Mouse (Mus musculus): Measurements from ENCODE around the gene Phb2. TPM values are rescaled to one million over a fixed set of nuclear protein-coding genes. Genes with fewer than 3 reads are reported as not detected.
A peak's percentile ranks its signal among the peaks of the same experiment; 100 is the strongest.

The Phb2 gene
- total RNA-seq, 2 experiments from 2014 or later: 159 to 164 TPM

DNA sequence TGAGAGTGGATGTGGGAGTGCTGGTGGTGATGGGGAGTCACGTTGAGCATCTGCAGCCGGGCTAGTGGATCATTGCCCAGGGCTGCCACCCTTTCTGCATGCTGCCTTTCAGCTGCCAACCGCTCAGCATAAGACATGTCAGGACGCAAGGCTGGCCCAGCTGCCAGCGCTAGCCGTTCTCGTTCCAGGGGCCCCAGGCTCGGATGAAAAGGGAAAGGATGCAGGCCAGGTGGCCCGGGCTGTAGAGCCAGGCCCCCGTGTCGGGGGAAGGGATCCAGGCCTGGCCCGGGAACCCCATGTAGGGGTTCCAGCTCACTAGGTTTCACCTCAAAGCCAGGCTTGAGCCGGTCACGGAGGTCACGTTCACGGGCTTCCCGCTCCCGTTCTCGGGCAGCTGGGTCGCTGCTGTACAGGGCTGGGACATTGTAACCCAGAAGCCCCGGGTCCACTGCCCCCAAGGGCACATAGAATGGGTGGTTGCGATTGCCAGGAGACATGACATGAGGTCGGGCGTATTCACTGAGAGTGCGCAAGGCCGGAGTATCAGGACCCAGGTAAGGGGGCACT lies 32.7 kb downstream of the Phb2 start:
- no peak for DNase-seq (ENCODE audit: low spot score in 2 of 2)

DNA sequence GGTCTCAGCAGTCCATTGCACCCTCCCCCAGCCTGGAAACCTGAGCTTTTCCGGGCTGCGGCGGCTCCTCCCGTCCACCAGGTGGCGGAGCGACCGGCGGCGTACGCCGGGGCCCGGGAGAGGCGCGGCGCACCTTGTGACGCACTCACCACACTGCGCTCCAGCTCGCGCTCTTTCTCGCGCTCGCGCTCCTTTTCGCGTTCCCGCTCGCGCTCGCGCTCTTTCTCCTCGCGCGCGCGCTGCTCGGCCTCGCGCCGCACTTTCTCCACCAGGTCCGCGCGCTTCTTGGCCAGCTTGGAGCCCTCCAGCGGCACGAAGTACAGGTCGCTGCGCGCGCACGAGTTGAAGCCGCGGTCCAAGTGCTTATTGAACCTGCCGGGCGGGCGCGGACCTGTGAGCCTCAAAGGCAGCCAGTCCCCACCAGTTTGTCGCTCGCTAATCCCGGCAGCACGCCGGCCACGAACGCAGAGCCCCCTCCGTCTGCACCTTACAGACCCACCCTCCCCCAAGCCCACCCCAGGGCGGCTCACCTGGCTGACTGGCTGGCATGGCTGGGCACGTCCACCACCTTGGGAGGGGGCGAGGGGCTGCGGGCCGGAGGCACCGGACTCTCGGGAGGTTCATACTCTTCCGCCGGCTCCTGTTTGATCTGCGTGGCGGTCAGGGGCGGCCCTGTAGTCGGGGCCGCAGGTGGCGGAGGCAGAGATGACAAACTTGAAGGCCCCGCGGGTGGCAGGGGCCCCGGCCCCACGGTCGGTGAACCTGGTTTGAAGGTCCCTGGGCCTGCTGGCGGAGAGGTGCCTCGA lies 33.6 kb downstream of the Phb2 start:
- peak; percentile 94 to 96 for DNase-seq (ENCODE audit: low spot score in 2 of 2)

DNA sequence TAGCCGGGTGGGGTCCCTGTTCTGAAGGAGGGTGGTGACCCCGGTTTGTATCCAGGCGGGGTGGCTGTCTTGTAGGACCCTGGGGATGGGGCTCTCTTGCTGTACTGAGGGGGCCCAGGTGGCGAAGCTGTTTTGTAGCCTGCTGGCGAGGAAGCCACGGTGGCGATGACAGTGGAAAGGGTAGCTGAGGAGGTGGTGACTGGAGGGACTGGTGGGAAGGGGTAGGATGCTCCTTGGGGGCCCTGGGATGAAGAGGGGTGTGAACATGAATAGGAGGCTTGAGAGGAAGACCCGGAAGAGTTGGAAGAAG lies 34.1 kb downstream of the Phb2 start:
- no peak for DNase-seq (ENCODE audit: low spot score in 2 of 2)

DNA sequence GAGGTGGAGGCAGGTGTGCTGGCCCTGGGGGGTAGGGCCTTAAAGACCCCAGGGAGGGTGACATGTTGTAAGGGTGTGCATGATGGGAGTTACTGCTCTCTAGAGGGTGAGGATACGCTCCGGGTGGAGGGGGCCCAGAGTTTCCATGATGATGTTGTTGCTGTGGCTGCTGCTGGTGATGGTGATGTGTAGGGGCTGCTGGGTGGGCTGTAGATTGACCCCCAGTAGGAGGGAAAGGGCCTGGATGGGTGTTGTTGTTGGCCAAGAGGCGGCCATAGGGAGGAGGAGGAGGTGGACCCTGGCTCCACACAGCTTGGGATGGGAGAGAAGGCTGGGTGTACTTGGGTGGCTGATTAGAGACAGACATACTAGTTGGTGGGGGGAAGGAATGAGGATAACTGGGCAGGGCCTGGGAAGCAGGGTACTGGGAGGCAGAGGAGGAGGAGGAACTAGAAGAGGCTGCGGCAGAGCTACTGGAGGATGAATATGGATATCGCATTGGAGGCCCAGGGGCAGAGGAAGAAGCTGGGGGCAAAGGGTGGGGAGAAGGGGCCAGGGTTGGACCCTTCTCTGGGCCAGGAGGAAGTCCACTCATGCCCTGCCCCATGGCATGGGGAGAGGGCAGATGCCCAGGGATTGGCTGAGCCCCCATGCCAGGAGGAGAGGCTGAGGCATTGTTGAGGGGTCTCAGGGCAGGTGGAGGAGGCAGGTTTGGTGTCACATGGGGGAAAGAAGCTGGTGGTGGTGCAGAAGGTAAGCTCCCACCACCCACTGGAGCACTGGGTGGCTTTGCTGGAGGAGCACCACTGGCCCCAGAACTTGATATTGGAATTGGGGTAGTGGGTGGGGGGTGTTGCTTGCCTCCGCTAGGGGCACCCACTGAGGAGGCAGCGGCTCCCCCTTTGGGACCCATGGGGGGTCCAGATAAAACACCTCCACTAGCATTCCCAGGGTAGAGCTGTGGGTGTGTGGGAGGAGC lies 34.8 kb downstream of the Phb2 start:
- peak in 1 of 2 experiments; percentile 32 for DNase-seq (ENCODE audit: low spot score in 2 of 2)

DNA sequence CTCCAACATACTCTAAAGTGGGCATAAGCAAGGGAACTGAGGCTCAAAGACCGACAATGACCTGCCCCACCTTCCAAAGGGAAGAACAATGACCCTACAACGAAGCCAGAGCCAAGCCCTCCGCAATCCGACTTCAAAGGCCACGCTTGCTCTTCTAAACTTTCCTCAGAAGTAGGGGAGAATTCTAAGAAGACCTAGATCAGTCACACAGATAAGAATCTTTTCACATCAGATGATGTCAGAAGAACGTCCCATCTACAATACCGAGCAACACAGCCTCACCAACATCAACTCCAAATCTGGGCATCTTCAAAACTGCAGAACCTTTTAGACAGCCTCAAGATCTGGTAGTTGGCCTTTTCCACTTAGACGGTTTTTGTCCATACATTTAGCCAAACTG lies 38.3 kb downstream of the Phb2 start:
- DNase-seq (ENCODE audit: low spot score in 2 of 2): no peak

DNA sequence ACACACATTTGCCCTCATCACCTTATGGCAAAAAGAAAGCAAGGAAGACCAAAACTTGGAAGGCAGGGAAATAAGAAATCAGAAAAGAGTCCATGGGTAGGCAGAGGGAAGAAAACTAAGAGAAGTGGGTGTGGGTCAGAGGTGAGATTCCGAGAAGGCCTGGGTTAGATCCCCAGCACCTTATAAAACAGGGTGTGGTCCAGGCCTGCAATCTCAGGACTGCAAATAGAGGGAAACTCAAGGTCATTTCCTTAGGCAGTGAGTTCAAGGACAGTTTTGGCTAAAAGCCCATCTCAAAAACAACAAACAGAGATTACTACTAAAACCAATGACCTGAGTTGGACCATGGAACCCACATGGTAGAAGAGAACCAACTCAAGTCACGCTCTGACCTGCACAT lies 41.7 kb downstream of the Phb2 start:
- DNase-seq (ENCODE audit: low spot score in 2 of 2): no peak

DNA sequence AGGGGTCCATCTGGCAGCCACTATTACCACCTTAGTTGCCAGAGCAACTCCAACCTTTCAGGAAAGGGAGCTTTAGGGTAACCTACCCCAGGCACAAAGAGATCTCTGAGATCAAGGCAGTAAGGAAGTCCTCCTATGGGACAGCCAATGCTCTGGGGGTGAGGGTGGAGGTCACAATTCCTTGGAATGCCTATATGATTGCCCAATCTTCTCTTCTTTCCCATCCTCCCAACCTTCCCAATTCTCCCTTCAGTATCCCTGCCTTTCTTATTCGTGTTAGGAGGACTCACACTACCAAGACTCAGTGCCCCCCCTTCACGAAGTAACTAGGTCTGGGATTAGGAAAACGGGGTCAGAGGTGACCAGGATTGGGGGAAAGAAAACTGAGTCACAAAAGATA lies 43.2 kb downstream of the Phb2 start:
- DNase-seq (ENCODE audit: low spot score in 2 of 2): no peak

DNA sequence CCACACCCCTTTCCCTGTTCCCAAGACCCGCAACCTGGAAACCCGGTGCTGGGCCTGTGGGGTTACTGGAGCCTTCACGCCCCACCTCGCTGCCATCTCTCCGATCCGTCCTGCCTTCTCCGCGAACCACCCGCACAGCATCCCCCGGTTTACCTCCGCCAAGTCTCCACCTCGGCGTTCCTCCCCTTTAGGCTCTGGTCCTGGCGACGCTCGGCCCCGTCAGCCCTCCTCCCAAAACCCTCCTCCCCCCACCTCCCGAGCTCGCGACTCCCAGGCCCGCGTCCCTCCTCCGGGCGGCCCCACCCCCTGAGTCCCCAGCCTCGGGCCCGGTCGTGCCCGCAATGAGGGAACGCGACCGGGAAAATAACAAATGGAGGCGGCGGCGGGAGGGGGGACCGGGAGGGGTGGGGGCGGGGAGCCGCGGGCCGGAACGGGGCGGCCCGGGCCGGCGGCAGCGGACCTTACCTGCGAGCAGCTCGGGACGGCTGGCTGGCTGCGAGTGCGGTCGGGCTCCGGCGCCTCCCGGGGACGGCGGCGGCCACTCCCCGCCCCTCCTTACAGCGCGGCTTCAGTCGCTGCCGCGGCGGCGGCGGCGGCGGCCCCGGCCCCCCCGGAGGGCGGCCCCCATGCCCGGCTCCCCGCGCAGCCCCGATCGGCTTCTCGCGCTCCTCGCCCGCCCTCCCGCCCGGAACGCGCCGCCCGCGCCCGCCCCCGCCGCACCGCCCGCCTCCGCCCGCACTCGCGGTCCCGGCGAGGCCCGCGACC lies 43.9 kb downstream of the Phb2 start, which contains the start of the genes Gm45234 and Atn1:
TSS of gene Gm45234 (minus strand) at position 191 of the 765 bp plus-strand sequence.
TSS of gene Atn1 (minus strand) at position 694 of the 765 bp plus-strand sequence.
- DNase-seq (ENCODE audit: low spot score in 2 of 2): peak; percentile 57 to 72

DNA sequence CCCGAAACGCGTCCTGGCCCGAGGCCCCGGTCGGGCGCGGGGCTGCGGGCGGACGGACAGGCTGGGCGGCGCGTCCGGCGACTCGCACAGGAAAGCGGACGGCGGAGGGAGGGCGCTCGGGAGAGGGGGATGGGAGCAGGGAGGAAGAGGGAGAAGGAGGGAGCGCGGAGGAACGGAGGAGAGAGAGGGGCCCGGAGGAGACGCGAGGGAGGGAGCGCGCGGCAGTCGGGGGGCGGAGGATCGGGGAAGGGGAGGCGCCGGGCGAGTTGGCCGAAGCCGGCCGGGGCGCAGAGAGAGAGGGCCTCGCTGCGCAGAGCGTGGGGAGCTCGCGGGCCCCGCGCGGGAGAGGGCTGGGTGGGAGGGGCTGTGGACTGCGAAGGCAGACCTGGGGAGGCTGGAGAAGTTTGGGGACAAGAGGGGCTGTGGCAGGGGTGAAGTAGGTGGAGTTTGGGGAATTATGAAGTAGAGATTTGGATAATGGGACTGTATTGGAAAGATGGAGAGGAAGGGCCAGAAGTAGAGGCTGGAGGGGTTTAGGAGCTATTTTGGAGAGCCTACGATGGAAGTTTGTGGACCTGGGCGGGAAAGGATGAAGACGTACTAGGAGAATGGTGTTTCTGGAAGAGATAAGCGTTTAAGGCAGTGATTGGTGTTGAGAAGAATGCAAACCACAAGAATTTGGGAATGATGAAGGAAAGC lies 44.7 kb downstream of the Phb2 start:
- DNase-seq (ENCODE audit: low spot score in 2 of 2): peak; percentile 82 to 87

DNA sequence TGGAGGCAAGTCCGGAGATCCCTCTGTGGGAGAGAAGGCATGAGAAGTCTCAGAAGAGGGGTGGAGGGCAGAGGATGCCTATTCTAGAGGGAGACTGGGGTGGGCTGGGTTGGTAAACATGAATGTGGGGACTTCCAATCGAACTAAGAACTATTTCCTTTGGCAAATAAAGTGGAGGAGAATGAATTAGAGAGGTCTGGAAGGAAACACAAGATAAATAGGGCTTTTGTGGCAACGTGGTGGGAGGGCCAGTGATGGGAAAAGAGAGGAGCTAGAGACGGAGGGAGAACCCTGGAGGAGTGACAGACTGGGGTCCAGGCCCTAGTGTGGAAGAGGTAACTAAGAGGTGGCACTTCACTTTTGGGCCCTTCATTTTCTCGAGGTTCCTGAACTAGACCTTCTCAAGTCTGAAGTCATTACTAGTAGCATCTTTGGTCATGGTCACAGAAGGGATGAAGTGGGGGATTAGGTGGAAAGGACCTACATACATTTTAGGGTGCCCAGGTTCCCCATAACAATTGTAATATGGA lies 45.3 kb downstream of the Phb2 start:
- DNase-seq (ENCODE audit: low spot score in 2 of 2): no peak

DNA sequence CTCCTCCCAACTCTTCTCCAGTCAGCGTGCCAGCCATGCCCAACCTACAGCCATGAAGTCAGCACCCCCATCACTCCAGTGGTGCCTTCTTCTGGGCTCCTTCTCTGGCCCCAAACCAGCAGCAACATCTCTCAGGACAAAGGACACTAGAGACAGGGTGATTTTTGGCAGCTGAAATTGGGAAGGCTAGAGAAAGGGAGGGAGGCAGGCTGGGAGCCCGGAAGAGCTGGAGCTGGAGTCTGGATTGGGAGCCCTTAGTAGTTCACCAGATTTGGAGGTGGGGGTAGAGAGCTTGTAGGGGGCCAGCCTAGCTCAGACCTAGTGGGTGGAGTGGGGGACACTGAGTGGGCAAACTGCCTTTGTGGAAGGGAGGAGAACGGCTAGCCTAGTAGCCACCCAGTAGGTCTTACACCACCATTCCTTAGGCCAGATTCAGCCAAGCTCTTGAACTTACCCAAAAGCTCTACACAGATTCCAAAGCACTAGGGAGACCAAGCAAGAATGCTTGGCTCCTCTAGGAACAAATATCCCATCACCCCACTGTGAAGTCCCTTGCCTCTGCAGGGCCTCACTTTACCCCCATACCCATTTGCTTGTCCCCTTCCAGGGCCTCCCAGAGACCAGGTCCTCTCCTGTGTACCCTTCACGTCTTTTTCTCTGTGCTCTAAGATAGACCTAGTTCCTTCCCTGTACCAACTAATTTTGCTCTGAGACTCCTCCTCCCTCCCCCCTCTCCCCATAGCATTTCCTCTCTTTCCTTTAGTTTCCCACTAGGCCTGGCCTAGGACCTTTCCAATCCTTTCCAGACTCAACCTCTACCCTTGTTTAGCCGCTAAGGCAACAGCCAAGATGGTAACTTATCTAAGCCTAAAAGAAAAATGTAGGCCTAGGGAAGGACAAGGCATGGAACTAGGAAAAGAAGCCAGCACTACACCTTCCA lies 46.0 kb downstream of the Phb2 start:
- peak; percentile 64 to 76 for DNase-seq (ENCODE audit: low spot score in 2 of 2)

DNA sequence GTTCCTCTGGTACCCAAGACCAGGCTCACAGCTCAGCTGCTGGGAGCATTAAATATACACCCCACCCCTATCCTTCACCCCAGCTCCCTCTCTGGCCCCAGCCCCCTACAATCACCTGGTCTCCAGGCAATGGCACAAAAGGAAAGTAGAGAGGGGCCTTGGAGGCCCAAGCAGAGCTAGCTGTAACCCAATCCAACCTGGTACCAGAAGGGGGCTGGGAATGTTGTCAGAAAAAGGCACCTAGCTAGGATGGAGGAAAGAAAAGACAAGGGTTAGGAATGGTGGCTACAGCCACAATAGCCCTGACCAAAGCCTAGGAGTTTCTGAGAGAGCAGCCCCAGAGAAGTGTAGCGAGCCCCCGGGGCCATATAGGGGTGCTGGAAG lies 46.7 kb downstream of the Phb2 start:
- DNase-seq (ENCODE audit: low spot score in 2 of 2): no peak

DNA sequence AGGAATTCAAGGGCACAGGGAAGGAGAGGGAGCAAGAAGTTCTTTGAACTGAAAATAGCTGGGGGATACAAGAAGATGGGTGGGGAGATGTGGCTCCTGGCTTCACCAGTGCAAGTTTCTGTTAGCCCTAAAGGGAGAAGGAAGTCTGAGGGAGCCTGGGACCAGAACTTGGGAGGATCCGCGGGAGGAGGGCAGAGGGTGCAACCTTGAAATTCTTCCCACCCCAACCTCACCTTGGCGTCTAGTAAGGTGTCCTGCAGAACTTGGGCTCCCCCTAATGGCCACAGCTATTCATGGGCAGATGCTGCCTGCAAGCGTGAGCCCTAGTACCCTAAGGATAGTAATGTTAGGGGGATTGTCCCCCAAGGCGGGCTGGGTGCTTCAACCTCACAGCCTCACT lies 47.1 kb downstream of the Phb2 start:
- peak; percentile 83 to 85 for DNase-seq (ENCODE audit: low spot score in 2 of 2)

DNA sequence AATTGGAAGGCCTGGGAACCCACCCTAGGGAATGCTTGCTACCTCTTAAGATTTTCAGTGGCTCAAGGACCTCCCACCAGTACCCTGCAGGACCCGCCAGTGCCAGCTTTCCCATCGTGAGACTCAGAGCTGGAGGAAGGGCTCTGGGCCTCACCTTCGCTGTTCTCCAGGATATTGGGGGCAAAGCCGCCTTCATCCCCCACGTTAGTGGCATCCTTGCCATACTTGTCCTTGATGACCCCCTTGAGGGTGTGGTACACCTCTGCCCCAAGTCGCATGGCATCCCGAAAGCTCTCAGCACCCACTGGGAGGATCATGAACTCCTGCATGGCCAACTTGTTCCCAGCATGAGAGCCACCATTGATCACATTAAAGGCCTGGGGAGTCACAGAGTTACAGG lies 53.8 kb downstream of the Phb2 start:
- no peak for DNase-seq (ENCODE audit: low spot score in 2 of 2)

Small RNAs within 50 kb of the gene (microRNA-seq; reads per million reads assigned to microRNA genes)
- gene Mir141 (0.67 to 1.8 reads per million in 2 experiments), gene Mir200c (17.1 to 29.5 reads per million in 2 experiments)

Other genes starting within 250 kb of the Phb2 start
- 100 to 1,000 TPM; 272 to 280 TPM for gene Clstn3, start 247.5 kb upstream of the Phb2 start, total RNA-seq (2021)
- gene C1rl, start 219.2 kb upstream of the Phb2 start, total RNA-seq (2021): under 1 TPM; 0.25 to 0.34 TPM
- under 1 TPM; 0.30 to 0.47 TPM for gene C1ra, start 199.9 kb upstream of the Phb2 start, total RNA-seq (2021)
- gene C1s1, start 170.0 kb upstream of the Phb2 start, total RNA-seq (2021): 1 to 10 TPM; 1.2 to 1.3 TPM
- under 1 TPM in 1 of 2 experiments, not detected in 1; 0.16 TPM for gene C1rb, start 142.0 kb upstream of the Phb2 start, total RNA-seq (2021)
- under 1 TPM; 0.57 to 0.62 TPM for gene C1s2, start 76.3 kb upstream of the Phb2 start, total RNA-seq (2021)
- gene Lpcat3, start 49.3 kb upstream of the Phb2 start, total RNA-seq (2021): 10 to 100 TPM; 43.5 to 44.0 TPM
- 10 to 100 TPM; 49.4 to 53.8 TPM for gene Emg1, start 158 bp upstream of the Phb2 start, total RNA-seq (2021)
- gene Ptpn6, start 26.4 kb downstream of the Phb2 start, total RNA-seq (2021): 1 to 10 TPM; 4.3 to 5.3 TPM
- 100 to 1,000 TPM; 329 to 345 TPM for gene Grcc10, start 29.0 kb downstream of the Phb2 start, total RNA-seq (2021)
- gene Gm45234, start 43.7 kb downstream of the Phb2 start, total RNA-seq (2021): not detected
- gene Atn1, start 44.2 kb downstream of the Phb2 start, total RNA-seq (2021): 100 to 1,000 TPM; 138 to 150 TPM
- gene Eno2, start 57.3 kb downstream of the Phb2 start, total RNA-seq (2021): 100 to 1,000 TPM; 476 to 480 TPM
- 1 to 10 TPM; 1.8 to 3.6 TPM for gene Lrrc23, start 67.4 kb downstream of the Phb2 start, total RNA-seq (2021)
- 1 to 10 TPM; 3.3 to 5.0 TPM for gene Spsb2, start 96.3 kb downstream of the Phb2 start, total RNA-seq (2021)
- gene Tpi1, start 102.0 kb downstream of the Phb2 start, total RNA-seq (2021): 100 to 1,000 TPM; 466 to 472 TPM
- 100 to 1,000 TPM; 181 to 187 TPM for gene Usp5, start 117.1 kb downstream of the Phb2 start, total RNA-seq (2021)
- 1 to 10 TPM; 5.4 to 6.1 TPM for gene Cdca3, start 117.2 kb downstream of the Phb2 start, total RNA-seq (2021)
- under 1 TPM in 1 of 2 experiments, not detected in 1; 0.27 TPM for gene Gnb3, start 127.9 kb downstream of the Phb2 start, total RNA-seq (2021)
- gene P3h3, start 145.4 kb downstream of the Phb2 start, total RNA-seq (2021): 10 to 100 TPM; 29.1 to 32.1 TPM
- 100 to 1,000 TPM; 162 to 178 TPM for gene Gpr162, start 151.6 kb downstream of the Phb2 start, total RNA-seq (2021)
- gene Cd4, start 175.9 kb downstream of the Phb2 start, total RNA-seq (2021): 1 to 10 TPM in 1 of 2 experiments, under 1 TPM in 1; 0.62 to 1.0 TPM
- gene Lag3, start 199.4 kb downstream of the Phb2 start, total RNA-seq (2021): 1 to 10 TPM; 1.2 to 2.1 TPM
- 1,000 to 10,000 TPM; 1,413 to 1,419 TPM for gene Ptms, start 207.8 kb downstream of the Phb2 start, total RNA-seq (2021)
- gene Mlf2, start 219.1 kb downstream of the Phb2 start, total RNA-seq (2021): 100 to 1,000 TPM; 609 to 620 TPM